Mouse (Mus musculus) intestine, embryonic 15.5 days (tissue): ENCODE measurements around the gene Rbm6. TPM values are rescaled to one million over a fixed set of nuclear protein-coding genes. Genes with fewer than 3 reads are reported as not detected.

Experiments
- polyA plus RNA-seq: library from polyadenylated mRNA; unstranded; fragments of >200 nt; fragmentation: Nextera tagmentation; extraction: Ambion mirVana; gene quantifications from 2 replicates; pipeline ENCODE4 v1.2.1, GENCODE M21; 2015

The Rbm6 gene
- polyA plus RNA-seq, 1 experiment from 2014 or later: 70.5 TPM

Other genes with a start within 250 kb of the Rbm6 start
- gene Gnai2, start 237.9 kb downstream of the Rbm6 start, polyA plus RNA-seq: 334 and 335 TPM in 2 replicates
- gene Slc38a3, start 203.7 kb downstream of the Rbm6 start, polyA plus RNA-seq: 8.4 and 16.0 TPM in 2 replicates
- 0.82 and 1.9 TPM in 2 replicates for gene Gnat1, start 193.5 kb downstream of the Rbm6 start, polyA plus RNA-seq
- 8.9 and 11.2 TPM in 2 replicates for gene Sema3f, start 162.8 kb downstream of the Rbm6 start, polyA plus RNA-seq
- 153 and 154 TPM in 2 replicates for gene Rbm5, start 102.2 kb downstream of the Rbm6 start, polyA plus RNA-seq
- gene Mon1a, start 14.9 kb upstream of the Rbm6 start, polyA plus RNA-seq: 18.5 and 20.7 TPM in 2 replicates
- gene Mst1r, start 33.6 kb upstream of the Rbm6 start, polyA plus RNA-seq: 11.4 and 14.2 TPM in 2 replicates
- not detected in 2 replicates for gene Actl11, start 55.2 kb upstream of the Rbm6 start, polyA plus RNA-seq
- gene Camkv, start 62.4 kb upstream of the Rbm6 start, polyA plus RNA-seq: 1.9 and 2.2 TPM in 2 replicates
- 17.7 and 17.9 TPM in 2 replicates for gene Traip, start 76.9 kb upstream of the Rbm6 start, polyA plus RNA-seq
- gene Uba7, start 102.3 kb upstream of the Rbm6 start, polyA plus RNA-seq: 29.9 and 32.4 TPM in 2 replicates
- gene Gm20661, start 109.8 kb upstream of the Rbm6 start, polyA plus RNA-seq: 5.7 and 7.2 TPM in 2 replicates
- 40.3 and 41.8 TPM in 2 replicates for gene Inka1, start 112.6 kb upstream of the Rbm6 start, polyA plus RNA-seq
- 8.4 and 9.4 TPM in 2 replicates for gene Cdhr4, start 119.3 kb upstream of the Rbm6 start, polyA plus RNA-seq
- 0.10 and 0.42 TPM in 2 replicates for gene Gm20662, start 123.1 kb upstream of the Rbm6 start, polyA plus RNA-seq
- 41.7 and 42.1 TPM in 2 replicates for gene Ip6k1, start 129.3 kb upstream of the Rbm6 start, polyA plus RNA-seq
- gene Gmppb, start 176.0 kb upstream of the Rbm6 start, polyA plus RNA-seq: 61.8 and 79.2 TPM in 2 replicates
- 3.1 and 3.2 TPM in 2 replicates for gene Amigo3, start 179.9 kb upstream of the Rbm6 start, polyA plus RNA-seq
- 0.98 and 2.2 TPM in 2 replicates for gene Mst1, start 207.2 kb upstream of the Rbm6 start, polyA plus RNA-seq
- gene Rnf123, start 210.1 kb upstream of the Rbm6 start, polyA plus RNA-seq: 18.6 and 23.7 TPM in 2 replicates
- 76.5 and 96.8 TPM in 2 replicates for gene Apeh, start 221.4 kb upstream of the Rbm6 start, polyA plus RNA-seq